Mouse (Mus musculus) heart, embryonic 13.5 days (tissue): ENCODE measurements around the gene Rpl24. TPM values are rescaled to one million over a fixed set of nuclear protein-coding genes. Genes with fewer than 3 reads are reported as not detected.

Experiments
- ATAC-seq: fragments of 200-750 bp; cut with Nextera tagmentation; 2 replicates; pipeline ENCODE4 v1.8.0; 2017; ENCODE audit warnings: moderate TSS enrichment; ENCODE audit not compliant: insufficient number of reproducible peaks, low FRiP score, low TSS enrichment; ENCODE audit errors: extremely low read depth
- H3K27ac ChIP-seq: fragments of 300-500 bp; sonication (generic); replicated peaks from 2 replicates; pipeline ENCODE4 v1.5.1; 2015; ENCODE audit warnings: moderate library complexity, mild to moderate bottlenecking, inconsistent platforms
- H3K27me3 ChIP-seq: fragments of 300-500 bp; sonication (generic); replicated peaks from 2 replicates; pipeline ENCODE4 v1.6.1; 2015; ENCODE audit warnings: mild to moderate bottlenecking, inconsistent platforms
- H3K36me3 ChIP-seq: fragments of 300-500 bp; sonication (generic); 2 replicates; pipeline ENCODE4 v1.6.1; 2015; ENCODE audit warnings: mild to moderate bottlenecking, inconsistent platforms
- H3K4me1 ChIP-seq: fragments of 300-500 bp; sonication (generic); 2 replicates; pipeline ENCODE4 v1.6.1; 2015; ENCODE audit warnings: inconsistent platforms
- H3K4me2 ChIP-seq: fragments of 300-500 bp; sonication (generic); 2 replicates; pipeline ENCODE4 v1.6.1; 2015; ENCODE audit warnings: inconsistent platforms, mild to moderate bottlenecking, moderate library complexity
- H3K4me3 ChIP-seq: fragments of 300-500 bp; sonication (generic); 2 replicates; pipeline ENCODE4 v1.5.1; 2015; ENCODE audit warnings: moderate library complexity, mild to moderate bottlenecking, inconsistent platforms
- H3K9ac ChIP-seq: fragments of 300-500 bp; sonication (generic); 2 replicates; pipeline ENCODE4 v1.6.1; 2015; ENCODE audit warnings: inconsistent platforms, mild to moderate bottlenecking, moderate library complexity
- H3K9me3 ChIP-seq: fragments of 300-500 bp; sonication (generic); 2 replicates; pipeline ENCODE4 v1.6.1; 2016; ENCODE audit warnings: inconsistent platforms
- WGBS: fragments of 180-500 bp; shearing (Covaris S2); methylation state at CpG from one replicate; pipeline ENCODE4 v1.1.7; 2015; ENCODE audit warnings: mixed read lengths; 5-methylcytosine and 5-hydroxymethylcytosine counted together
- polyA plus RNA-seq: library from polyadenylated mRNA; unstranded; fragments of >200 nt; fragmentation: Nextera tagmentation; extraction: Ambion mirVana; gene quantifications from 2 replicates; pipeline ENCODE4 v1.2.1, GENCODE M21; 2015

Rpl24 gene
- polyA plus RNA-seq, 1 experiment from 2014 or later = 547 TPM

GRCm38 (mm10) chr16:56012789-56013743 lies 47.0 kb downstream of the Rpl24 start:
- WGBS = 89% methylated on average over 10 of the region's 10 CpGs
- no peak for ATAC-seq

GRCm38 (mm10) chr16:56014076-56014475 lies 48.0 kb downstream of the Rpl24 start:
- Histone ChIP-seq H3K9ac (no peak overlapping the region), H3K27me3 (no peaks in the 10 kb centered on the region), H3K27ac (no peak overlapping the region), H3K4me2 (no peak overlapping the region), H3K9me3 (no peaks in the 10 kb centered on the region; the same call in 1 of the 2 replicates), H3K4me3 (no peak overlapping the region), H3K4me1 (no peaks in the 10 kb centered on the region), H3K36me3 (peaks cover 68% of the 10 kb centered on the region)
- WGBS = 83% methylated on average over 7 of the region's 7 CpGs
- ATAC-seq = no peak

More at GRCm38 (mm10) chr16:56012789-56013743, 47.0 kb downstream of the Rpl24 start:
- no peaks in the 10 kb centered on the region; the same call in 1 of the 2 replicates for H3K9me3 ChIP-seq
- H3K27ac ChIP-seq = no peak overlapping the region
- H3K36me3 ChIP-seq = peaks cover 61% of the 10 kb centered on the region
- no peaks in the 10 kb centered on the region for H3K27me3 ChIP-seq
- H3K4me2 ChIP-seq = no peak overlapping the region
- H3K4me1 ChIP-seq = no peaks in the 10 kb centered on the region
- no peak overlapping the region for H3K4me3 ChIP-seq
- no peak overlapping the region for H3K9ac ChIP-seq

GRCm38 (mm10) chr16:56019660-56020059 lies 53.6 kb downstream of the Rpl24 start:
- Histone ChIP-seq H3K4me2 (no peak overlapping the region), H3K9me3 (no peaks in the 10 kb centered on the region), H3K36me3 (peaks cover 71% of the 10 kb centered on the region), H3K9ac (no peak overlapping the region), H3K27ac (no peak overlapping the region), H3K27me3 (no peaks in the 10 kb centered on the region), H3K4me1 (no peaks in the 10 kb centered on the region; the same call in 1 of the 2 replicates), H3K4me3 (no peak overlapping the region)
- 94% methylated on average over 7 of the region's 7 CpGs for WGBS
- no peak for ATAC-seq

Other genes with a start within 250 kb of the Rpl24 start
- gene Nfkbiz, start 127.4 kb upstream of the Rpl24 start, polyA plus RNA-seq = 2.1 and 2.5 TPM in 2 replicates
- 0.53 and 0.59 TPM in 2 replicates for gene Nxpe3, start 71.0 kb upstream of the Rpl24 start, polyA plus RNA-seq
- gene Cep97, start 31.4 kb upstream of the Rpl24 start, polyA plus RNA-seq = 7.5 and 9.1 TPM in 2 replicates
- 10.7 and 11.3 TPM in 2 replicates for gene Zbtb11, start 7.6 kb downstream of the Rpl24 start, polyA plus RNA-seq
- 144 and 158 TPM in 2 replicates for gene Pcnp, start 63.5 kb downstream of the Rpl24 start, polyA plus RNA-seq
- 18.2 and 18.8 TPM in 2 replicates for gene Trmt10c, start 71.5 kb downstream of the Rpl24 start, polyA plus RNA-seq
- 18.9 and 19.0 TPM in 2 replicates for gene Senp7, start 82.1 kb downstream of the Rpl24 start, polyA plus RNA-seq
- gene Impg2, start 238.0 kb downstream of the Rpl24 start, polyA plus RNA-seq = 0.07 and 0.20 TPM in 2 replicates